Mouse (Mus musculus) heart, postnatal 14 days (tissue): ENCODE results near the gene Sorl1. TPM values are rescaled to one million over a fixed set of nuclear protein-coding genes. Genes with fewer than 3 reads are reported as not detected.
A peak's percentile ranks its signal among the peaks of the same experiment; 100 is the strongest.

Source experiments
- DNase-seq, 2 experiments: peaks; one replicate each; pipeline ENCODE4 v3.0.0; 2021 to 2022
- intact Hi-C: fragments of 180-260 bp; cut with DNase I; formaldehyde crosslinking; loops from one replicate; pipeline ENCODE4 v1.15.1; 2025
- total RNA-seq, 2 experiments: library from RNA; stranded (reverse); gene quantifications; 2 replicates each; pipeline ENCODE4 v1.2.3; 2021

The Sorl1 gene
- total RNA-seq, 2 experiments from 2014 or later = 10.2 to 11.3 TPM

- intact Hi-C loops = no loop called here
- DNase-seq = no peak
Observed at GRCm38 (mm10) chr9:42097731-42098473, 26.2 kb downstream of the Sorl1 start.

- DNase-seq = no peak
- intact Hi-C loops = no loop called here
Observed at GRCm38 (mm10) chr9:42097006-42097730, 26.9 kb downstream of the Sorl1 start.

GRCm38 (mm10) chr9:42094752-42095151 is 29.3 kb downstream of the Sorl1 start:
- intact Hi-C loops = no loop called here
- DNase-seq = peak; percentile 37 to 53

- DNase-seq = no peak
- intact Hi-C loops = no loop called here
Observed at GRCm38 (mm10) chr9:42094028-42094551, 30.0 kb downstream of the Sorl1 start.

- DNase-seq = no peak
- intact Hi-C loops = no loop called here
Observed at GRCm38 (mm10) chr9:42092749-42093148, 31.3 kb downstream of the Sorl1 start.

- intact Hi-C loops = no loop called here
- no peak for DNase-seq
Observed at GRCm38 (mm10) chr9:42091561-42091960, 32.5 kb downstream of the Sorl1 start.

GRCm38 (mm10) chr9:42087921-42088320 is 36.2 kb downstream of the Sorl1 start:
- intact Hi-C loops = no loop called here
- DNase-seq = no peak

GRCm38 (mm10) chr9:42085970-42086369 is 38.1 kb downstream of the Sorl1 start:
- intact Hi-C loops = no loop called here
- DNase-seq = no peak

- no peak for DNase-seq
- intact Hi-C loops = no loop called here
Observed at GRCm38 (mm10) chr9:42083661-42084067, 40.4 kb downstream of the Sorl1 start.

GRCm38 (mm10) chr9:42081681-42082530 is 42.2 kb downstream of the Sorl1 start:
- no peak for DNase-seq
- intact Hi-C loops = no loop called here

- intact Hi-C loops = no loop called here
- no peak for DNase-seq
Observed at GRCm38 (mm10) chr9:42080671-42081070, 43.4 kb downstream of the Sorl1 start.

- no peak for DNase-seq
- intact Hi-C loops = no loop called here
Observed at GRCm38 (mm10) chr9:42077112-42077845, 46.8 kb downstream of the Sorl1 start.

GRCm38 (mm10) chr9:42076256-42076849 is 47.7 kb downstream of the Sorl1 start:
- intact Hi-C loops = no loop called here
- no peak for DNase-seq

- intact Hi-C loops = no loop called here
- DNase-seq = no peak
Observed at GRCm38 (mm10) chr9:42075241-42075640, 48.9 kb downstream of the Sorl1 start.

- intact Hi-C loops = no loop called here
Observed at GRCm38 (mm10) chr9:42072010-42072409, 52.1 kb downstream of the Sorl1 start.

GRCm38 (mm10) chr9:42070856-42071255 is 53.2 kb downstream of the Sorl1 start:
- intact Hi-C loops = no loop called here

More at GRCm38 (mm10) chr9:42072010-42072409, 52.1 kb downstream of the Sorl1 start:
- no peak for DNase-seq

GRCm38 (mm10) chr9:42069471-42069870 is 54.6 kb downstream of the Sorl1 start:
- DNase-seq = no peak
- intact Hi-C loops = no loop called here

More at GRCm38 (mm10) chr9:42070856-42071255, 53.2 kb downstream of the Sorl1 start:
- no peak for DNase-seq

GRCm38 (mm10) chr9:42067950-42068349 is 56.1 kb downstream of the Sorl1 start:
- no peak for DNase-seq
- intact Hi-C loops = no loop called here

- DNase-seq = no peak
- intact Hi-C loops = no loop called here
Observed at GRCm38 (mm10) chr9:42065756-42066155, 58.3 kb downstream of the Sorl1 start.

- no peak for DNase-seq
- intact Hi-C loops = no loop called here
Observed at GRCm38 (mm10) chr9:42063391-42063790, 60.7 kb downstream of the Sorl1 start.
